Mouse (Mus musculus): ENCODE results near the gene Stx4a. TPM values are rescaled to one million over a fixed set of nuclear protein-coding genes. Genes with fewer than 3 reads are reported as not detected.
"Not testable (repeated sequence)": the region's sequence is repeated elsewhere in the genome, so short reads cannot be mapped to it uniquely, and the experiment has no call there.

Gene Stx4a
- polyA plus RNA-seq, 1 experiment from 2014 or later: 21.5 TPM

DNA sequence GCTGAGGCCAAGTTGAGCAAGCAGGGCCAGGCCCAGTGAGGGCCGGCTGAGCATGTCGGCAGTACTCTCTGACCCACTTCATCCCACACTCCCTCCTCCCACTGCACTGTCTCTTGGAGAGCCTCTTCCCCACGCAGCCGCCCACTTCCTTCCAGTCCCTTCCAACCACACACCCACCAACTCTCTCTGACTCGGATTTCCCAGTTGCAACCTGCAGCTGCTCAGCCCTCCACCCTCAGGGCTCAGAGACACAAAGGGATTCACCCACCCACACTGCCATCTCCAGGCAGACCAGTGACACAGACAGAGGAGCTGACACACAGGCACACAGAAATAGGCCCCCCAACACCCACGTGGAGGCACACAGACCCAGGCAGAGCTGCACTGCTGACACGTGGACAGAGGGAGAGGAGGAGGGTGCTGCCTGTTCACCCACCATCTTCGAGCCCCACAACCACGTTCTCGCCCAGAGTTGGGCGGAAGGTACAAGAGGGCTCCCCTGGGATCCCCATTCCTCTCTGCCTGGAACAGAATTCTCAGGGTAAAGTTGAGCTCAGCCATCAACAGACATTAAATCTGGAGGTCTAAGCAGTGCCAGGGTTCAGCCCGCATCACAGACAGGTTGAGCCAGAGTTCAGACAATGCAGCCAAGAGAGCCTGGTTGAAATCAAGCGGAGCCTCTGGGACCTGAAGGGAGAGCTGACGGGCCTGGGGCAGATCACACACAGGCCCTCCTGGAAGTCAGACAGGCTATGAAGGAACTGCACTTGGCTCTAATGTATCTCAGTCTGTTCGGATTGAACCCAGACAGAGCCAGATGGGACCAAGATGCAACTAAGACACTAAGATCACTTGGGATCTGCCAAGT lies 7.9 kb upstream of the Stx4a start:
- Histone ChIP-seq H3K4me1 (no peaks in the 10 kb centered on the region), H3K27ac (replicated peaks) (no peak overlapping the region), H3K36me3 (peaks cover 25% of the 10 kb centered on the region; the same call in 1 of the 2 replicates), H3K4me3 (no peak overlapping the region), H3K9ac (replicated peaks) (no peak overlapping the region), H3K4me2 (replicated peaks) (no peak overlapping the region), H3K9me3 (no peaks in the 10 kb centered on the region), H3K27me3 (no peaks in the 10 kb centered on the region)
- ATAC-seq (ENCODE audit: low FRiP score, low read depth): no peak
- WGBS: 73% methylated on average over 15 of the region's 15 CpGs

DNA sequence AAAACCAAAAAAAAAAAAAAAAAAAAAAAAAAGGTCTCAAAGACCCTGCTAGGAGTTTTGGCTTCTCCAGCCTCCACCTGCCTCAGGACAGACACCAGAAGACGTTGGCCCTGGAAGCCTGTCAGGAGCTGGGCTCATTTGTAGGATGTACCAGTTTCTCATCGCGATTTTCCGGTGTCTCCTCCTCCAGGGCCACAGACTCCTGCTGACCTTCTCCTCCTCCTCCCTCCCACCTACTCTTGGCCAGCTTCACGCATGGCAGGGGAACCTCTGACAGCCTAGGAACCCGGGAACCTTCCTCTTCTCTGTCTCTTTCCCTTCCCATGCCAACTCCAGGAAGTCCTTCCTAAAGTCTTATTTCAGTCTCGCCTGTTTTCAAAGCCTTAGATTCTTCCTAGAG lies 7.0 kb upstream of the Stx4a start:
- H3K27ac ChIP-seq (replicated peaks): no peak overlapping the region
- no peaks in the 10 kb centered on the region for H3K27me3 ChIP-seq
- H3K4me3 ChIP-seq: no peak overlapping the region
- no peak for ATAC-seq (ENCODE audit: low FRiP score, low read depth)
- WGBS: 85% methylated on average over 7 of the region's 7 CpGs
- no peak overlapping the region for H3K9ac ChIP-seq (replicated peaks)
- no peaks in the 10 kb centered on the region for H3K9me3 ChIP-seq
- no peak overlapping the region for H3K4me2 ChIP-seq (replicated peaks)
- 0 out of 2 replicates have a peak, but pooled peaks cover 1% of the 10 kb centered on the region for H3K4me1 ChIP-seq
- peaks cover 22% of the 10 kb centered on the region; the same call in 1 of the 2 replicates for H3K36me3 ChIP-seq

DNA sequence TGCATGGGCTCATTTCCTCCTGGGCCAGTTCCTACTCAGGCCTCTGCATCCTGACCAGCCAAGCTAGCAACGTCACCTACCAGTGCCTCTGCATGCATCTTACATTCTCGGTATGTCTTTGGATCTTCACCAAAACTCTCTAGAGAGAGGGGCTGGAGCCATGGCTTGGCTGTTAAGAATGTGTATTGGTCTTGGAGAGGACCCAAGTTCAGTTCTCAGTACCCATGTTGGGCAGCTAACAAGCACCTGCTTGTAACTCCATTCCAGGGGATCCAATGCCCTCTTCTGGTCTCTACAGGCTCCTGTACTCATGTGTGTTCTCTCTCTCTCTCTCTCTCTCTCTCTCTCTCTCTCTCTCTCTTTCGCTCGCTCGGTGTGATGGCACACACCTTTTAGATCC lies 6.3 kb upstream of the Stx4a start:
- Histone ChIP-seq H3K4me2 (replicated peaks) (no peak overlapping the region), H3K36me3 (peaks cover 17% of the 10 kb centered on the region; the same call in 1 of the 2 replicates), H3K9ac (replicated peaks) (no peak overlapping the region), H3K9me3 (no peaks in the 10 kb centered on the region), H3K27me3 (no peaks in the 10 kb centered on the region), H3K4me3 (no peak overlapping the region), H3K4me1 (peaks cover 2% of the 10 kb centered on the region; the same call in 1 of the 2 replicates), H3K27ac (replicated peaks) (no peak overlapping the region)
- WGBS: 95% methylated on average over 5 of the region's 5 CpGs
- ATAC-seq (ENCODE audit: low FRiP score, low read depth): no peak

- no peak overlapping the region for H3K27ac ChIP-seq (replicated peaks)
- no peak for ATAC-seq (ENCODE audit: low FRiP score, low read depth)
- H3K36me3 ChIP-seq: 0 out of 2 replicates have a peak, but pooled peaks cover 7% of the 10 kb centered on the region
- H3K9me3 ChIP-seq: no peaks in the 10 kb centered on the region
- H3K9ac ChIP-seq (replicated peaks): no peak overlapping the region
- H3K4me1 ChIP-seq: peaks cover 22% of the 10 kb centered on the region
- no peak overlapping the region for H3K4me3 ChIP-seq
- 79% methylated on average over 13 of the region's 13 CpGs for WGBS
- H3K4me2 ChIP-seq (replicated peaks): no peak overlapping the region
- no peaks in the 10 kb centered on the region for H3K27me3 ChIP-seq
Observed at GRCm38 (mm10) chr7:127820836-127821509, 3.1 kb upstream of the Stx4a start.

GRCm38 (mm10) chr7:127822494-127822893 lies 1.6 kb upstream of the Stx4a start:
- peaks cover 22% of the 10 kb centered on the region for H3K4me1 ChIP-seq
- no peaks in the 10 kb centered on the region for H3K9me3 ChIP-seq
- H3K4me2 ChIP-seq (replicated peaks): no peak overlapping the region
- H3K27me3 ChIP-seq: no peaks in the 10 kb centered on the region
- H3K27ac ChIP-seq (replicated peaks): no peak overlapping the region
- H3K4me3 ChIP-seq: no peak overlapping the region
- no peak overlapping the region for H3K9ac ChIP-seq (replicated peaks)
- ATAC-seq (ENCODE audit: low FRiP score, low read depth): no peak
- WGBS: 89% methylated on average over 3 of the region's 3 CpGs
- H3K36me3 ChIP-seq: 0 out of 2 replicates have a peak, but pooled peaks cover 5% of the 10 kb centered on the region

DNA sequence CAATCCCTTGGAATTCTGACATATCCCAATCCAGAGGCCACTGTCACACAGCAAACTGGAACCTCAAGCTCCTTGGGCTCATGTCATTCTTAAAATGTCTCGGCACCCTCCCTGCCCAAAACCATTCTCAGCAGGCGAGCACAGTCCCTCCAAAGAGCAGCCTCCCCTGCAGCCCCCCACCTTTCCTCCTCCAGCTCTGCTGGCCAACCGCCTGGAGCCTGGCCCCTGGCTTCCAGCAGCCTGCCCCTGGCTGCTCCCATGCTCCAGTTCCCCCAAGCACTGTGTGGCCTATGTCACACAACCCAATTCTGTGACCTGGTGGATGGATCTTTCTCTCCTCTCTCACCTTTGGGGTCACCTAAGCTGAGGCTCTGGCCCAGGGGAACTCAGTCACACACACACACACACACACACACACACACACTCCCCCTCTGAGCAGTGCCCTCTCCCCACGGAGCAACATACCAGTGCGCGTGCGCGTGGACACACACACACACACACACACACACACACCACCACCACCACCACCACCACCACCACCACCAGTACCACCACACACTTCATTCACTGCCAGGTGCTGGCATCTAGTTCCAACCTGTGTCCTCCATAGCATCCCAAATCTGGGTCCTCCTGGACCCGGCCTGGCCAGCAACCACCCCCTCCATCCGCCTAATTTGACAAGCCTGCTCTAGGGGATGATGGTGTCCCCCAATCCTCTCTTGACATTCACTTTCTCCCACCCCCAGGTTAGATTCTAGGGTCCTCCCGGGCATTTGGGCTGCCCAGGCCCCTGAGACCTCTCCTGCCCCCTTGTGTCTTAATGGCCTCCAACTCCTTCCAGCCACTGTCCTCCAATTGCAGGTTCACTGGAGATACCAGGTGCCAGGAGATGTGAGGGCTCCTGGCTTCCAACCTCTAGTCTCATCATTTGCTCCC lies 590 bp upstream of the Stx4a start:
- Histone ChIP-seq H3K9me3 (no peaks in the 10 kb centered on the region), H3K27ac (replicated peaks) (peak overlapping the region; percentile 84), H3K36me3 (no peaks in the 10 kb centered on the region), H3K27me3 (no peaks in the 10 kb centered on the region), H3K9ac (replicated peaks) (peak overlapping the region; percentile 93), H3K4me2 (replicated peaks) (peak overlapping the region; percentile 69), H3K4me1 (peaks cover 22% of the 10 kb centered on the region), H3K4me3 (peak overlapping the region; percentile 80)
- 62% methylated on average over 11 of the region's 11 CpGs for WGBS
- peak; percentile 45; the same call in 1 of the 2 replicates for ATAC-seq (ENCODE audit: low FRiP score, low read depth)

DNA sequence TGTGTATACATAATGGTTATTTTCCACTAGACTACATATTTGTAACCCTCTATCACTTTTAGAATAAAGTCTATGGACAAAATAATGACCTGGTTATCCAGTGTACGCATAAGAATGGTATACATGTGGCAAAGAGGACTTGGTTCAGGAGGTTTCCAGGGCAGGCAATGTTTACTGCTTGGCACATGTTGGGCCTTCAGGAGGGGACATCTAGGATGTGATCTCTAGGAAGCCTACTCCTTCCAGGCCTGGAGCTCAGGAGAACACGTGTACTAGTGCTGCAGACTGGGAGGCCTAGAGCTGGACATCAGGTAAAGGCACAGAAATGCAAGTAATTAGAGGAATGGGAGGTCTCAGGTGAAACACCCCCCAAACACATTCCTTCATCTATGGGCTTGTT lies 11.5 kb downstream of the Stx4a start:
- no peaks in the 10 kb centered on the region for H3K36me3 ChIP-seq
- H3K4me1 ChIP-seq: no peaks in the 10 kb centered on the region
- H3K4me3 ChIP-seq: no peak overlapping the region
- ATAC-seq (ENCODE audit: low FRiP score, low read depth): no peak
- no peak overlapping the region for H3K27ac ChIP-seq (replicated peaks)
- H3K27me3 ChIP-seq: no peaks in the 10 kb centered on the region; the same call in none of the 2 replicates
- no peak overlapping the region for H3K4me2 ChIP-seq (replicated peaks)
- WGBS: 81% methylated on average over 2 of the region's 2 CpGs
- no peak overlapping the region for H3K9ac ChIP-seq (replicated peaks)
- H3K9me3 ChIP-seq: no peaks in the 10 kb centered on the region

DNA sequence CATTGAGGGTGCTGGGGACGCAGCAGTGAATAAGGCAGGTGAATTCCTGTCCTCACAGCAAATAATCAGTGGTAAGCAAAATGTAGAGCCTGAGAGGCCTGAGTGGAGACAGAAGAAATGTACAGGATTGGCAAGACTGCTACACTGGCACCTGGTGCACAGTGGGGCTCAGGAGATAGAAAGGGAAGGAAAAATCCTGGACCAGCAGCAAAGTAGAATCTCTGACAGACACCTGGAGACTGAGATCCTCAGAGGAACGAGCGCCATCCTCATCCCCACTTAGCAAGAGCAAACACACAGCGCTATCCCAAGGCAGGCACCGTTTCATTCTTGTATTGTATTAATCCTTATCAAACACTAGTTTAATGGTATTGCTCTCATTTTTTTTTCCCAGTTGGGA lies 13.4 kb downstream of the Stx4a start:
- no peak overlapping the region for H3K4me3 ChIP-seq
- no peak overlapping the region for H3K9ac ChIP-seq (replicated peaks)
- no peak for ATAC-seq (ENCODE audit: low FRiP score, low read depth)
- no peak overlapping the region for H3K4me2 ChIP-seq (replicated peaks)
- no peaks in the 10 kb centered on the region for H3K9me3 ChIP-seq
- no peaks in the 10 kb centered on the region for H3K36me3 ChIP-seq
- peaks cover 7% of the 10 kb centered on the region; the same call in 1 of the 2 replicates for H3K4me1 ChIP-seq
- 83% methylated on average over 5 of the region's 5 CpGs for WGBS
- no peak overlapping the region for H3K27ac ChIP-seq (replicated peaks)
- H3K27me3 ChIP-seq: no peaks in the 10 kb centered on the region; the same call in none of the 2 replicates

DNA sequence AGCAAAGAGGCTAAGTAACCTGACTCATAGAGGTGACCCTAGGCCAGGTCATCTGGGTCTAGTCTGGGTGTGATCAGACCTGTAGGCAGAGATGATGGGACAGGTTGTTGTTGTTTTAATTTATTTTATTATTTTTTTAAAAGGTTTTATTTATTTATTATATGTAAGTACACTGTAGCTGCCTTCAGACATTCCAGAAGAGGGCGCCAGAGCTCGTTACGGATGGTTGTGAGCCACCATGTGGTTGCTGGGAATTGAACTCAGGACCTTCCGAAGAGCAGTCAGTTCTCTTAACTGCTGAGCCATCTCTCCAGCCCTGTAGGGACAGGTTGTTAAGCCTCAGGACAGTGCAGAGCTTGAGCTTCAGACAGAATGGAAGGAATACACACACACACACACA lies 13.8 kb downstream of the Stx4a start:
- H3K36me3 ChIP-seq; H3K4me1 ChIP-seq; H3K9ac ChIP-seq (replicated peaks); ATAC-seq (ENCODE audit: low FRiP score, low read depth); H3K27me3 ChIP-seq; H3K4me3 ChIP-seq; H3K9me3 ChIP-seq; H3K27ac ChIP-seq (replicated peaks); H3K4me2 ChIP-seq (replicated peaks): not testable (repeated sequence)
- whole genome bisulfite sequencing: 83% methylated on average over 4 of the region's 4 CpGs

- H3K9me3 ChIP-seq; H3K4me1 ChIP-seq; H3K27ac ChIP-seq (replicated peaks); ATAC-seq (ENCODE audit: low FRiP score, low read depth); H3K9ac ChIP-seq (replicated peaks); H3K4me3 ChIP-seq; H3K36me3 ChIP-seq; H3K27me3 ChIP-seq; H3K4me2 ChIP-seq (replicated peaks): not testable (repeated sequence)
- WGBS: 70% methylated on average over 2 of the region's 2 CpGs
Observed at GRCm38 (mm10) chr7:127840031-127840430, 15.9 kb downstream of the Stx4a start.

GRCm38 (mm10) chr7:127840886-127841285 lies 16.8 kb downstream of the Stx4a start:
- WGBS: 4% methylated on average over 15 of the region's 15 CpGs
- Histone ChIP-seq H3K4me1 (peaks cover 7% of the 10 kb centered on the region; the same call in 1 of the 2 replicates), H3K27me3 (no peaks in the 10 kb centered on the region; the same call in none of the 2 replicates), H3K27ac (replicated peaks) (peak overlapping the region; percentile 83), H3K4me3 (peak overlapping the region; percentile 68), H3K9me3 (no peaks in the 10 kb centered on the region), H3K36me3 (no peaks in the 10 kb centered on the region), H3K4me2 (replicated peaks) (peak overlapping the region; percentile 100), H3K9ac (replicated peaks) (peak overlapping the region; percentile 61)
- peak; percentile 10; the same call in 1 of the 2 replicates for ATAC-seq (ENCODE audit: low FRiP score, low read depth)

Measured in midbrain, embryonic 12.5 days (tissue).